Mouse (Mus musculus) midbrain, postnatal 0 days (tissue): ENCODE measurements at regions not wholly inside any gene's neighbourhood (a gene's known extent, or its start where the extent isn't known, plus 50 kb on each side); places are given as distances from the start of the nearest gene placed in this dataset.

Experiments used
- ATAC-seq: fragments of 200-750 bp; cut with Nextera tagmentation; 2 replicates; pipeline ENCODE4 v1.8.0; 2017; ENCODE audit warnings: moderate number of reproducible peaks, mild to moderate bottlenecking, moderate TSS enrichment, moderate library complexity; ENCODE audit not compliant: low FRiP score
- DNase-seq: peaks from one replicate; pipeline ENCODE4 v3.0.0-alpha.2; 2015; ENCODE audit warnings: low spot score
- H3K27ac ChIP-seq: fragments of 300-500 bp; sonication (generic); 2 replicates; pipeline ENCODE4 v1.5.1; 2014; ENCODE audit warnings: low read depth, mild to moderate bottlenecking, low read length, mixed read lengths
- H3K27me3 ChIP-seq: fragments of 300-500 bp; sonication (generic); 2 replicates; pipeline ENCODE4 v1.6.1; 2014; ENCODE audit warnings: low read length, control low read depth, mixed read lengths; ENCODE audit not compliant: insufficient read depth
- H3K36me3 ChIP-seq: fragments of 300-500 bp; sonication (generic); 2 replicates; pipeline ENCODE4 v1.6.1; 2014; ENCODE audit warnings: low read length, control low read depth, mixed read lengths; ENCODE audit not compliant: insufficient read depth
- H3K4me1 ChIP-seq: fragments of 300-500 bp; sonication (generic); 2 replicates; pipeline ENCODE4 v1.6.1; 2014; ENCODE audit warnings: mild to moderate bottlenecking, control low read depth, antibody characterized with exemption, low read length, mixed read lengths; ENCODE audit not compliant: insufficient read depth
- H3K4me2 ChIP-seq: fragments of 300-500 bp; sonication (generic); 2 replicates; pipeline ENCODE4 v1.6.1; 2014; ENCODE audit warnings: low read depth, mild to moderate bottlenecking, low read length, mixed read lengths; ENCODE audit not compliant: poor library complexity, severe bottlenecking
- H3K4me3 ChIP-seq: fragments of 300-500 bp; sonication (generic); 2 replicates; pipeline ENCODE4 v1.5.1; 2014; ENCODE audit warnings: low read depth, mild to moderate bottlenecking, low read length, moderate library complexity
- H3K9ac ChIP-seq: fragments of 300-500 bp; sonication (generic); replicated peaks from 2 replicates; pipeline ENCODE4 v1.6.1; 2014; ENCODE audit warnings: mild to moderate bottlenecking, low read length, moderate library complexity, mixed read lengths; ENCODE audit not compliant: poor library complexity, severe bottlenecking
- H3K9me3 ChIP-seq: fragments of 300-500 bp; sonication (generic); 2 replicates; pipeline ENCODE4 v1.6.1; 2016; ENCODE audit warnings: low read length, control low read depth
- CTCF ChIP-seq: IDR thresholded peaks from 2 replicates; pipeline ENCODE4 v1.5.1; 2016; ENCODE audit warnings: antibody characterized with exemption, mild to moderate bottlenecking
- WGBS: fragments of 180-500 bp; shearing (Covaris S2); extraction: QIAGEN DNeasy Blood & Tissue Kit; methylation state at CpG from one replicate; pipeline ENCODE4 v1.1.7; 2014; 5-methylcytosine and 5-hydroxymethylcytosine counted together

- ATAC-seq = no peak
- no peaks in the 10 kb centered on the region for H3K4me1 ChIP-seq
- no peak overlapping the region for H3K9ac ChIP-seq
- no peak for DNase-seq
- no peak overlapping the region for H3K27ac ChIP-seq
- TF ChIP-seq CTCF = no peak
- no peaks in the 10 kb centered on the region for H3K27me3 ChIP-seq
- no peak overlapping the region for H3K4me2 ChIP-seq
- no peaks in the 10 kb centered on the region for H3K9me3 ChIP-seq
- WGBS = 76% methylated on average over 4 of the region's 4 CpGs
- no peak overlapping the region for H3K4me3 ChIP-seq
- H3K36me3 ChIP-seq = no peaks in the 10 kb centered on the region
Observed at GRCm38 (mm10) chr10:84075581-84075980, 352.9 kb downstream of the 1500009L16Rik start.

- WGBS = 83% methylated on average over 6 of the region's 6 CpGs
- Histone ChIP-seq H3K9me3 (no peaks in the 10 kb centered on the region), H3K4me2 (no peak overlapping the region), H3K4me3 (no peak overlapping the region), H3K9ac (no peak overlapping the region), H3K27me3 (no peaks in the 10 kb centered on the region), H3K4me1 (no peaks in the 10 kb centered on the region), H3K36me3 (no peaks in the 10 kb centered on the region), H3K27ac (no peak overlapping the region)
- TF ChIP-seq CTCF = no peak
- ATAC-seq (no peak), DNase-seq (no peak)
Observed at GRCm38 (mm10) chr10:84080236-84080635, 357.6 kb downstream of the 1500009L16Rik start.

GRCm38 (mm10) chr10:84081673-84082072 lies 358.7 kb downstream of the Nuak1 start:
- TF ChIP-seq CTCF = no peak
- no peaks in the 10 kb centered on the region for H3K9me3 ChIP-seq
- no peaks in the 10 kb centered on the region for H3K27me3 ChIP-seq
- no peak overlapping the region for H3K4me2 ChIP-seq
- no peaks in the 10 kb centered on the region for H3K4me1 ChIP-seq
- no peak overlapping the region for H3K9ac ChIP-seq
- ATAC-seq (no peak), DNase-seq (no peak)
- H3K36me3 ChIP-seq = no peaks in the 10 kb centered on the region
- no peak overlapping the region for H3K4me3 ChIP-seq
- WGBS = 68% methylated on average over 6 of the region's 6 CpGs
- no peak overlapping the region for H3K27ac ChIP-seq

- no peak overlapping the region for H3K9ac ChIP-seq
- no peak overlapping the region for H3K27ac ChIP-seq
- H3K4me3 ChIP-seq = no peak overlapping the region
- DNase-seq = no peak
- 80% methylated on average over 5 of the region's 5 CpGs for WGBS
- H3K36me3 ChIP-seq = no peaks in the 10 kb centered on the region
- no peak for ATAC-seq
- H3K4me2 ChIP-seq = no peak overlapping the region
- no peaks in the 10 kb centered on the region for H3K27me3 ChIP-seq
- no peak for TF ChIP-seq CTCF
- no peaks in the 10 kb centered on the region for H3K4me1 ChIP-seq
- H3K9me3 ChIP-seq = no peaks in the 10 kb centered on the region
Observed at GRCm38 (mm10) chr10:84087528-84087927, 352.9 kb downstream of the Nuak1 start.

GRCm38 (mm10) chr10:84087929-84088328 lies 352.5 kb downstream of the Nuak1 start:
- Histone ChIP-seq H3K27ac (no peak overlapping the region), H3K4me2 (no peak overlapping the region), H3K9me3 (no peaks in the 10 kb centered on the region), H3K9ac (no peak overlapping the region), H3K4me3 (no peak overlapping the region), H3K4me1 (no peaks in the 10 kb centered on the region), H3K36me3 (no peaks in the 10 kb centered on the region), H3K27me3 (no peaks in the 10 kb centered on the region)
- no peak for ATAC-seq
- TF ChIP-seq CTCF = no peak
- DNase-seq = no peak
- WGBS = 88% methylated on average over 3 of the region's 3 CpGs

- TF ChIP-seq CTCF = no peak
- no peaks in the 10 kb centered on the region for H3K27me3 ChIP-seq
- 81% methylated on average over 18 of the region's 18 CpGs for WGBS
- DNase-seq (no peak), ATAC-seq (no peak)
- H3K27ac ChIP-seq = no peak overlapping the region
- no peaks in the 10 kb centered on the region for H3K36me3 ChIP-seq
- no peak overlapping the region for H3K9ac ChIP-seq
- H3K4me1 ChIP-seq = no peaks in the 10 kb centered on the region
- H3K4me2 ChIP-seq = no peak overlapping the region
- H3K4me3 ChIP-seq = no peak overlapping the region
- no peaks in the 10 kb centered on the region for H3K9me3 ChIP-seq
Observed at GRCm38 (mm10) chr10:84088799-84089778, 351.3 kb downstream of the Nuak1 start.
